Mouse (Mus musculus) left cerebral cortex, postnatal 14 days (tissue): ENCODE data around the gene BC029722. TPM values are rescaled to one million over a fixed set of nuclear protein-coding genes. Genes with fewer than 3 reads are reported as not detected.
"Not testable (repeated sequence)": the region's sequence is repeated elsewhere in the genome, so short reads cannot be mapped to it uniquely, and the experiment has no call there.

ENCODE experiments used
- DNase-seq, 2 experiments: peaks; one replicate each; pipeline ENCODE4 v3.0.0; 2021 to 2022; ENCODE audit warnings: low spot score in 2 of 2, mixed read lengths in 1 of 2
- intact Hi-C: fragments of 180-260 bp; cut with DNase I; formaldehyde crosslinking; loops from one replicate; pipeline ENCODE4 v1.15.1; 2025
- long read RNA-seq, 2 experiments: library from polyadenylated mRNA; stranded (forward); transcript quantifications; one replicate each; pipeline ENCODE4 v2.0.0; 2021
- total RNA-seq, 2 experiments: library from RNA; stranded (reverse); gene quantifications; 2 replicates each; pipeline ENCODE4 v1.2.3; 2021

The BC029722 gene
- total RNA-seq, result 10 to 100 TPM; 45.7 to 50.3 TPM
- long read RNA-seq, experiment 1, transcript BC029722-201 (2 exons, 1,615 nt), result major isoform, 9 of 13 reads
- long read RNA-seq, experiment 1, partial matches to known transcripts, result 3 of 13 reads
- long read RNA-seq, experiment 1, other reads (novel, unspliced or antisense), result 1 of 13 reads
- long read RNA-seq, experiment 2, partial matches to known transcripts, result 0 of 11 reads
- long read RNA-seq, experiment 2, other reads (novel, unspliced or antisense), result 9 of 11 reads

GRCm38 (mm10) chr2:155819392-155819448 is at the start of gene BC029722:
Gene BC029722, minus strand, starts transcription at chr2:155819426.
- intact Hi-C loops, result no loop called here
- DNase-seq, result no peak

- no peak for DNase-seq
- intact Hi-C loops, result no loop called here
Measured at GRCm38 (mm10) chr2:155868320-155868719, 49.1 kb upstream of the BC029722 start.

GRCm38 (mm10) chr2:155863301-155863867 is 44.2 kb upstream of the BC029722 start:
- intact Hi-C loops, result no loop called here
- no peak for DNase-seq

GRCm38 (mm10) chr2:155862573-155863300 is 43.5 kb upstream of the BC029722 start:
- intact Hi-C loops, result no loop called here
- DNase-seq, result peak; percentile 42 to 46

GRCm38 (mm10) chr2:155861581-155861980 is 42.4 kb upstream of the BC029722 start:
- DNase-seq, result no peak
- intact Hi-C loops, result no loop called here

- DNase-seq, result no peak
- intact Hi-C loops, result no loop called here
Measured at GRCm38 (mm10) chr2:155860102-155860501, 40.9 kb upstream of the BC029722 start.

GRCm38 (mm10) chr2:155852536-155852935 is 33.3 kb upstream of the BC029722 start:
- intact Hi-C loops, result no loop called here
- DNase-seq, result no peak

- no peak for DNase-seq
- intact Hi-C loops, result no loop called here
Measured at GRCm38 (mm10) chr2:155850120-155850519, 30.9 kb upstream of the BC029722 start.

GRCm38 (mm10) chr2:155849464-155849863 is 30.2 kb upstream of the BC029722 start:
- no peak for DNase-seq
- intact Hi-C loops, result loop anchor here (2.0 kb wide), 1 partner anchor 97 kb away; no protein-coding TSS in a partner anchor

- DNase-seq, result peak; percentile 77 to 90
- intact Hi-C loops, result loop anchor here (2.0 kb wide), 1 partner anchor 99 kb away; no protein-coding TSS in a partner anchor
Measured at GRCm38 (mm10) chr2:155848291-155848690, 29.1 kb upstream of the BC029722 start.

GRCm38 (mm10) chr2:155846930-155847329 is 27.7 kb upstream of the BC029722 start:
- intact Hi-C loops, result no loop called here
- no peak for DNase-seq

GRCm38 (mm10) chr2:155838961-155839360 is 19.7 kb upstream of the BC029722 start:
- intact Hi-C loops, result no loop called here
- no peak for DNase-seq

GRCm38 (mm10) chr2:155837961-155838360 is 18.7 kb upstream of the BC029722 start:
- intact Hi-C loops, result no loop called here
- no peak for DNase-seq

GRCm38 (mm10) chr2:155834732-155835131 is 15.5 kb upstream of the BC029722 start, which contains the start of gene Fam83c:
Gene Fam83c, minus strand, starts transcription at chr2:155834854.
- DNase-seq, result no peak
- intact Hi-C loops, result no loop called here

GRCm38 (mm10) chr2:155832087-155832486 is 12.9 kb upstream of the BC029722 start:
- DNase-seq, intact Hi-C loops: not testable (repeated sequence)

- intact Hi-C loops, result no loop called here
- no peak for DNase-seq
Measured at GRCm38 (mm10) chr2:155831302-155831701, 12.1 kb upstream of the BC029722 start.

- intact Hi-C loops, result no loop called here
- no peak for DNase-seq
Measured at GRCm38 (mm10) chr2:155830841-155831240, 11.6 kb upstream of the BC029722 start.

- DNase-seq, result peak; percentile 80 to 83
- intact Hi-C loops, result no loop called here
Measured at GRCm38 (mm10) chr2:155826630-155827424, 7.6 kb upstream of the BC029722 start, which contains the start of gene Eif6. Gene Eif6, minus strand, starts transcription at chr2:155826925.

- intact Hi-C loops, result no loop called here
- DNase-seq, result no peak
Measured at GRCm38 (mm10) chr2:155825904-155826629, 6.8 kb upstream of the BC029722 start.

- DNase-seq, result no peak
- intact Hi-C loops, result no loop called here
Measured at GRCm38 (mm10) chr2:155823722-155824121, 4.5 kb upstream of the BC029722 start.
